Mouse (Mus musculus): ENCODE measurements around the gene Wars. TPM values are rescaled to one million over a fixed set of nuclear protein-coding genes. Genes with fewer than 3 reads are reported as not detected.
"Not testable (repeated sequence)": the region's sequence is repeated elsewhere in the genome, so short reads cannot be mapped to it uniquely, and the experiment has no call there.

Wars gene
- total and polyA plus RNA-seq, 2 experiments from 2014 or later = 43.0 to 80.1 TPM

GRCm38 (mm10) chr12:108850886-108851285 is 43.1 kb downstream of the Wars start:
- Histone ChIP-seq H3K9ac (replicated peaks; ENCODE audit: low read depth, low read length) (no peak overlapping the region), H3K4me3 (ENCODE audit: low read depth, low read length) (no peak overlapping the region), H3K27me3 (ENCODE audit: control insufficient read depth, insufficient read depth, low read length) (no peaks in the 10 kb centered on the region), H3K4me1 (ENCODE audit: control insufficient read depth, insufficient read depth) (no peaks in the 10 kb centered on the region), H3K27ac (ENCODE audit: low read depth) (no peak overlapping the region), H3K4me2 (ENCODE audit: low read depth, low read length) (no peak overlapping the region), H3K9me3 (replicated peaks; ENCODE audit: control insufficient read depth, low read length) (no peaks in the 10 kb centered on the region), H3K36me3 (replicated peaks; ENCODE audit: control insufficient read depth, insufficient read depth, low read length) (no peaks in the 10 kb centered on the region)
- ATAC-seq (ENCODE audit: insufficient read depth, low read depth) = no peak
- WGBS = 89% methylated on average over 8 of the region's 8 CpGs
- no peak for TF ChIP-seq CTCF (IDR thresholded peaks at IDR 0.05; ENCODE audit: low read depth)
- TF ChIP-seq EP300 (IDR thresholded peaks at IDR 0.05; ENCODE audit: low read depth) = no peak
- no peak for DNase-seq (ENCODE audit: low spot score)

GRCm38 (mm10) chr12:108850129-108850528 is 43.8 kb downstream of the Wars start:
- ATAC-seq (ENCODE audit: insufficient read depth, low read depth) = no peak
- DNase-seq (ENCODE audit: low spot score) = no peak
- H3K9ac ChIP-seq (replicated peaks; ENCODE audit: low read depth, low read length) = no peak overlapping the region
- WGBS = 60% methylated on average over 8 of the region's 8 CpGs
- H3K36me3 ChIP-seq (replicated peaks; ENCODE audit: control insufficient read depth, insufficient read depth, low read length) = peaks cover 3% of the 10 kb centered on the region; the same call in 1 of the 2 replicates
- TF ChIP-seq EP300 (IDR thresholded peaks at IDR 0.05; ENCODE audit: low read depth) = no peak
- TF ChIP-seq CTCF (IDR thresholded peaks at IDR 0.05; ENCODE audit: low read depth) = no peak
- no peak overlapping the region for H3K27ac ChIP-seq (ENCODE audit: low read depth)
- no peaks in the 10 kb centered on the region for H3K9me3 ChIP-seq (replicated peaks; ENCODE audit: control insufficient read depth, low read length)
- no peak overlapping the region for H3K4me3 ChIP-seq (ENCODE audit: low read depth, low read length)
- H3K4me1 ChIP-seq (ENCODE audit: control insufficient read depth, insufficient read depth) = no peaks in the 10 kb centered on the region
- no peak overlapping the region for H3K4me2 ChIP-seq (ENCODE audit: low read depth, low read length)
- no peaks in the 10 kb centered on the region for H3K27me3 ChIP-seq (ENCODE audit: control insufficient read depth, insufficient read depth, low read length)

- WGBS = 59% methylated on average over 4 of the region's 4 CpGs
- no peak for ATAC-seq (ENCODE audit: insufficient read depth, low read depth)
These were observed 44.4 kb downstream of the Wars start for GRCm38 (mm10) chr12:108849488-108850022.

GRCm38 (mm10) chr12:108848033-108848432 is 45.9 kb downstream of the Wars start:
- H3K27me3 ChIP-seq (ENCODE audit: control insufficient read depth, insufficient read depth, low read length); H3K4me3 ChIP-seq (ENCODE audit: low read depth, low read length); H3K9ac ChIP-seq (replicated peaks; ENCODE audit: low read depth, low read length); ATAC-seq (ENCODE audit: insufficient read depth, low read depth); H3K9me3 ChIP-seq (replicated peaks; ENCODE audit: control insufficient read depth, low read length); DNase-seq (ENCODE audit: low spot score); H3K4me1 ChIP-seq (ENCODE audit: control insufficient read depth, insufficient read depth); H3K4me2 ChIP-seq (ENCODE audit: low read depth, low read length); H3K27ac ChIP-seq (ENCODE audit: low read depth): not testable (repeated sequence)
- 84% methylated on average over 3 of the region's 3 CpGs for WGBS
- peaks cover 16% of the 10 kb centered on the region for H3K36me3 ChIP-seq (replicated peaks; ENCODE audit: control insufficient read depth, insufficient read depth, low read length)

More at GRCm38 (mm10) chr12:108849488-108850022, 44.4 kb downstream of the Wars start:
- Histone ChIP-seq H3K36me3 (replicated peaks; ENCODE audit: control insufficient read depth, insufficient read depth, low read length) (peaks cover 9% of the 10 kb centered on the region; the same call in 1 of the 2 replicates), H3K4me1 (ENCODE audit: control insufficient read depth, insufficient read depth) (no peaks in the 10 kb centered on the region), H3K9ac (replicated peaks; ENCODE audit: low read depth, low read length) (no peak overlapping the region), H3K4me3 (ENCODE audit: low read depth, low read length) (no peak overlapping the region), H3K4me2 (ENCODE audit: low read depth, low read length) (no peak overlapping the region), H3K9me3 (replicated peaks; ENCODE audit: control insufficient read depth, low read length) (no peaks in the 10 kb centered on the region), H3K27ac (ENCODE audit: low read depth) (no peak overlapping the region), H3K27me3 (ENCODE audit: control insufficient read depth, insufficient read depth, low read length) (no peaks in the 10 kb centered on the region)
- TF ChIP-seq CTCF (IDR thresholded peaks at IDR 0.05; ENCODE audit: low read depth) (no peak), EP300 (IDR thresholded peaks at IDR 0.05; ENCODE audit: low read depth) (no peak)
- no peak for DNase-seq (ENCODE audit: low spot score)

GRCm38 (mm10) chr12:108842663-108843062 is 51.3 kb downstream of the Wars start:
- Histone ChIP-seq H3K9me3 (replicated peaks; ENCODE audit: control insufficient read depth, low read length) (no peaks in the 10 kb centered on the region), H3K36me3 (replicated peaks; ENCODE audit: control insufficient read depth, insufficient read depth, low read length) (peaks cover 30% of the 10 kb centered on the region), H3K9ac (replicated peaks; ENCODE audit: low read depth, low read length) (no peak overlapping the region), H3K4me3 (ENCODE audit: low read depth, low read length) (no peak overlapping the region), H3K4me2 (ENCODE audit: low read depth, low read length) (no peak overlapping the region), H3K27ac (ENCODE audit: low read depth) (no peak overlapping the region), H3K27me3 (ENCODE audit: control insufficient read depth, insufficient read depth, low read length) (no peaks in the 10 kb centered on the region), H3K4me1 (ENCODE audit: control insufficient read depth, insufficient read depth) (peaks cover 5% of the 10 kb centered on the region)
- WGBS = 81% methylated on average over 7 of the region's 7 CpGs
- DNase-seq (ENCODE audit: low spot score) = no peak
- no peak for TF ChIP-seq CTCF (IDR thresholded peaks at IDR 0.05; ENCODE audit: low read depth)
- no peak for TF ChIP-seq EP300 (IDR thresholded peaks at IDR 0.05; ENCODE audit: low read depth)
- no peak for ATAC-seq (ENCODE audit: insufficient read depth, low read depth)

GRCm38 (mm10) chr12:108841181-108841580 is 52.8 kb downstream of the Wars start:
- Histone ChIP-seq H3K9ac (replicated peaks; ENCODE audit: low read depth, low read length) (no peak overlapping the region), H3K4me1 (ENCODE audit: control insufficient read depth, insufficient read depth) (peaks cover 17% of the 10 kb centered on the region), H3K27me3 (ENCODE audit: control insufficient read depth, insufficient read depth, low read length) (no peaks in the 10 kb centered on the region), H3K9me3 (replicated peaks; ENCODE audit: control insufficient read depth, low read length) (no peaks in the 10 kb centered on the region), H3K36me3 (replicated peaks; ENCODE audit: control insufficient read depth, insufficient read depth, low read length) (peaks cover 30% of the 10 kb centered on the region), H3K27ac (ENCODE audit: low read depth) (no peak overlapping the region), H3K4me3 (ENCODE audit: low read depth, low read length) (no peak overlapping the region), H3K4me2 (ENCODE audit: low read depth, low read length) (no peak overlapping the region)
- TF ChIP-seq CTCF (IDR thresholded peaks at IDR 0.05; ENCODE audit: low read depth) = no peak
- no peak for TF ChIP-seq EP300 (IDR thresholded peaks at IDR 0.05; ENCODE audit: low read depth)
- 81% methylated on average over 6 of the region's 6 CpGs for WGBS
- ATAC-seq (ENCODE audit: insufficient read depth, low read depth) (no peak), DNase-seq (ENCODE audit: low spot score) (no peak)
